Mouse (Mus musculus) MEL (cell line): ENCODE data around the gene Gnb5. TPM values are rescaled to one million over a fixed set of nuclear protein-coding genes. Genes with fewer than 3 reads are reported as not detected.

ENCODE experiments used
- DNase-seq: peaks from one replicate; pipeline ENCODE4 v3.0.0; 2011; ENCODE audit warnings: low read depth, low spot score
- H3K27ac ChIP-seq: 2 replicates; pipeline ENCODE4 v1.5.1; 2012; ENCODE audit warnings: low read depth, mild to moderate bottlenecking, control low read depth, low read length, moderate library complexity; ENCODE audit not compliant: control insufficient read depth
- H3K27me3 ChIP-seq, 2 experiments: fragments of 150-350 bp in 1 of 2; sonication (generic) in 1 of 2; 2 replicates each; pipeline ENCODE4 v1.6.1; 2012; ENCODE audit warnings: low read length in 2 of 2, mild to moderate bottlenecking in 2 of 2, improper control_type of control experiment in 1 of 2, moderate library complexity in 1 of 2; ENCODE audit not compliant: insufficient read depth in 2 of 2, control insufficient read depth in 1 of 2
- H3K36me3 ChIP-seq, 2 experiments: 2 replicates each; pipeline ENCODE4 v1.6.1; 2012 to 2014; ENCODE audit warnings: low read length in 2 of 2, improper control_type of control experiment in 1 of 2, inconsistent platforms in 1 of 2, mild to moderate bottlenecking in 1 of 2; ENCODE audit not compliant: insufficient read depth in 2 of 2, control insufficient read depth in 1 of 2
- H3K4me1 ChIP-seq, 2 experiments: fragments of 150-350 bp in 1 of 2; sonication (generic) in 1 of 2; 2 replicates each; pipeline ENCODE4 v1.6.1; 2012; ENCODE audit warnings: low read length in 2 of 2, improper control_type of control experiment in 1 of 2, mild to moderate bottlenecking in 1 of 2; ENCODE audit not compliant: insufficient read depth in 2 of 2, control insufficient read depth in 1 of 2
- H3K4me3 ChIP-seq, 2 experiments: fragments of 150-350 bp in 1 of 2; sonication (generic) in 1 of 2; 2 replicates each; pipeline ENCODE4 v1.5.1; 2012; ENCODE audit warnings: low read depth in 2 of 2, low read length in 2 of 2, mild to moderate bottlenecking in 2 of 2, moderate library complexity in 2 of 2, control low read depth in 1 of 2, improper control_type of control experiment in 1 of 2; ENCODE audit not compliant: control insufficient read depth in 1 of 2, insufficient read depth in 1 of 2
- H3K79me2 ChIP-seq: 2 replicates; pipeline ENCODE4 v1.6.1; 2012; ENCODE audit warnings: mild to moderate bottlenecking, low read length, moderate library complexity; ENCODE audit not compliant: control insufficient read depth, poor library complexity, insufficient read depth
- H3K9ac ChIP-seq: 2 replicates; pipeline ENCODE4 v1.6.1; 2012; ENCODE audit warnings: low read depth, mild to moderate bottlenecking, control low read depth, low read length, moderate library complexity; ENCODE audit not compliant: control insufficient read depth, poor library complexity, severe bottlenecking
- H3K9me3 ChIP-seq: fragments of 150-350 bp; sonication (generic); replicated peaks from 2 replicates; pipeline ENCODE4 v1.6.1; 2012; ENCODE audit warnings: mild to moderate bottlenecking, low read length, improper control_type of control experiment, moderate library complexity; ENCODE audit not compliant: insufficient read depth
- BHLHE40 ChIP-seq: IDR thresholded peaks from 2 replicates; pipeline ENCODE4 v1.6.1; 2012; ENCODE audit warnings: low read depth, mild to moderate bottlenecking, inconsistent platforms, low read length, improper control_type of control experiment, borderline replicate concordance
- E2F4 ChIP-seq: IDR thresholded peaks from 2 replicates; pipeline ENCODE4 v1.6.1; 2011; ENCODE audit warnings: low read depth, low read length, improper control_type of control experiment, borderline replicate concordance
- EP300 ChIP-seq, 2 experiments: IDR thresholded peaks; 2 replicates each; pipeline ENCODE4 v1.6.1; 2011; ENCODE audit warnings: improper control_type of control experiment in 2 of 2, low read length in 2 of 2, low read depth in 1 of 2, mild to moderate bottlenecking in 1 of 2
- ETS1 ChIP-seq: IDR thresholded peaks from 2 replicates; pipeline ENCODE4 v1.6.1; 2012; ENCODE audit warnings: low read depth, mild to moderate bottlenecking, inconsistent platforms, low read length, improper control_type of control experiment, moderate library complexity
- GABPA ChIP-seq: IDR thresholded peaks from 2 replicates; pipeline ENCODE4 v1.6.1; 2012; ENCODE audit warnings: low read depth, mild to moderate bottlenecking, inconsistent platforms, low read length, improper control_type of control experiment, moderate library complexity
- HCFC1 ChIP-seq: IDR thresholded peaks from 2 replicates; pipeline ENCODE4 v1.6.1; 2012; ENCODE audit warnings: low read depth, mild to moderate bottlenecking, inconsistent platforms, low read length, improper control_type of control experiment, moderate library complexity
- MAX ChIP-seq: IDR thresholded peaks from 2 replicates; pipeline ENCODE4 v1.6.1; 2011; ENCODE audit warnings: low read length, improper control_type of control experiment
- MYC ChIP-seq: IDR thresholded peaks from 2 replicates; pipeline ENCODE4 v1.6.1; 2011; ENCODE audit warnings: low read depth, mild to moderate bottlenecking, low read length, improper control_type of control experiment, moderate library complexity
- NELFE ChIP-seq: IDR thresholded peaks from 2 replicates; pipeline ENCODE4 v1.6.1; 2011; ENCODE audit warnings: low read depth, low read length, improper control_type of control experiment
- NRF1 ChIP-seq: IDR thresholded peaks from 2 replicates; pipeline ENCODE4 v1.6.1; 2014; ENCODE audit warnings: low read depth, mild to moderate bottlenecking, inconsistent platforms, low read length, improper control_type of control experiment, moderate library complexity; ENCODE audit not compliant: poor library complexity, insufficient read depth, severe bottlenecking
- POLR2AphosphoS5 ChIP-seq: IDR thresholded peaks from 2 replicates; pipeline ENCODE4 v1.6.1; 2012; ENCODE audit warnings: low read depth, borderline replicate concordance, mild to moderate bottlenecking, inconsistent platforms, low read length, moderate library complexity, mixed read lengths
- RCOR1 ChIP-seq: IDR thresholded peaks from 2 replicates; pipeline ENCODE4 v1.6.1; 2012; ENCODE audit warnings: low read depth, mild to moderate bottlenecking, inconsistent platforms, low read length, improper control_type of control experiment
- USF1 ChIP-seq: IDR thresholded peaks from 2 replicates; pipeline ENCODE4 v1.6.1; 2014; ENCODE audit warnings: low read depth, mild to moderate bottlenecking, inconsistent platforms, low read length, improper control_type of control experiment, moderate library complexity
- ZC3H11A ChIP-seq: IDR thresholded peaks from 2 replicates; pipeline ENCODE4 v1.6.1; 2012; ENCODE audit warnings: low read depth, mild to moderate bottlenecking, inconsistent platforms, low read length, improper control_type of control experiment
- ZKSCAN1 ChIP-seq: IDR thresholded peaks from 2 replicates; pipeline ENCODE4 v1.6.1; 2012; ENCODE audit warnings: low read depth, mild to moderate bottlenecking, inconsistent platforms, low read length, improper control_type of control experiment, moderate library complexity
- ZMIZ1 ChIP-seq: IDR thresholded peaks from 2 replicates; pipeline ENCODE4 v1.6.1; 2012; ENCODE audit warnings: low read depth, mild to moderate bottlenecking, inconsistent platforms, low read length, improper control_type of control experiment, moderate library complexity
- polyA plus RNA-seq, 2 experiments: library from polyadenylated mRNA; stranded (reverse) in 1 of 2; unstranded in 1 of 2; fragments of >175 nt in 1 of 2; fragments of >200 nt in 1 of 2; gene quantifications; 2 replicates each; pipeline versions ENCODE4 v1.2.1 to v1.2.4; 2012; ENCODE audit warnings: low replicate concordance in 2 of 2, low read depth in 1 of 2; ENCODE audit not compliant: insufficient read length in 2 of 2, insufficient read depth in 1 of 2, missing spikeins in 1 of 2
- total RNA-seq: library from RNA; depleted of rRNA; stranded (reverse); fragments of 300-350 nt; gene quantifications from 2 replicates; pipeline ENCODE4 v1.2.3, GENCODE M21; 2012

Gene Gnb5
- total and polyA plus RNA-seq, 3 experiments, result 4.0 to 6.5 TPM; not detected in 1

DNA sequence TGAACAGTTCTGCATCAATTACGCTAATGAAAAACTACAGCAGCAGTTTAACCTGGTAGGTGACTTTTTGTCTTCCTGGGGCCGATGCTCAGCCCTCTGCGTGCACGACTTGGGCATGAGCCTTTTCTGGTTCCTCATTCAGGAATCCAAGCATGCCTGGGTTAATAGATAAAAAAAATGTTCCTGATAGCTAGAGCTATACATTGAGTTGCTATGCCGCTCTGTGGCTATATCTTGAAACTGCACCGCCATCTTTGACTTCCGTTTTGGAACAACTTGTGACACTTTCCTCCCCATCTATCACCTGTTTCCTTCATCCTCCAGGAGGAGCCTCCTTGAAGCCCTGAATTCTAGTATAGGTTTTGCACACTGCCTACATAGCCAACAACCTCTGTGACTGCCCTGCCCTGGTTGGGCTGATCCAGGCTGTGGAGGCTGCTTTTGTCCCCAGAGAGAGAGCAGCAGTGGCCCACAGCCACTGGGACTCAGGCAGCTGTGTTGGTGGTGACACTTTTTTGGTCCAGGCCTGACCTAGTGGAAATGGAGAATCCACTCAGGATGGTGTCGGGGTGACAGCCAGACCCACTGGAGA is 43.8 kb upstream of the Gnb5 start (continued):
- TF ChIP-seq HCFC1, result peak; percentile 60
- TF ChIP-seq MYC, result peak; percentile 93
- TF ChIP-seq NELFE, result peak; percentile 35; the same call in 1 of the 2 replicates
- no peak; the same call in 1 of the 2 replicates for TF ChIP-seq ZMIZ1
- TF ChIP-seq RCOR1, result peak; percentile 89
- TF ChIP-seq E2F4, result no peak

DNA sequence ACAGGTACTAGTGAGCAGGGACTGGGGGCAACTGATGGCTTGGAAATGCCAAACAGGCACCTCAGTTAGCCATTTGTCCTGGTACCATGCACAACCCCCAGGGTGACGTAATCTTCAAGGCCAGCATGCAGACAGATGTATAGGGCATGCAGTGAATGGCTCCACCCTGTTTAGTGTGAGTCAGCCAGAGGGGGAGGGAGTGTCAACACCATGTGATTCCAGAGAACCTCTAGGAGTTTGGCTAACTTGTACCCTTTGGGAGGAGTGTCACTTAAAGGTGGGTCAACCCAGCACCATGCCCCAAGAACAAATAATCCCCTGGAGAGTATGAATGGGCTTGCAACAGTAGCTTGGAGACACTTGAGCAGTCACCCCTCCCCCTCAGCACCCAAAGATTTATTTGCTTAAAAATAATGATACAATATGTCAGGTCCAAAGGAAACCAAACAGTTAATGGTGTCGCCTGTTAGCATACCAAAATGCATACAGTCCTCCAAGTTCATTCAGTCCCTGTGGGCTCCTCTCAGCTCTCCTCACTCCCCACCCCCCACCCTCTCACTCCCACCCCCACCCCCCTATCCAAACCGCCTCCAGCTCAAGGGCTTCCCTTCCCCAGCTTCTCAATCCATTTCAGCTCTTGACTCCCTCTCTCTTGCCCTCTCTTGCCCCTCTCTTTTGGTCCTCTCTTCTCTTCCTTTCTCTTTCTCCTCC is 41.9 kb upstream of the Gnb5 start:
- TF ChIP-seq USF1 (peak; percentile 73; the same call in 1 of the 2 replicates), NELFE (no peak), ETS1 (peak; percentile 60)
- Histone ChIP-seq H3K27ac (no peak overlapping the region), H3K27me3 (no peaks in the 10 kb centered on the region), H3K36me3 (peaks cover 0 to 18% of the 10 kb centered on the region in 2 experiments; a peak in 2 of 4 replicates), H3K4me1 (peaks cover 4 to 22% of the 10 kb centered on the region in 2 experiments), H3K4me3 (no peak overlapping the region), H3K9ac (no peak overlapping the region), H3K9me3 (no peaks in the 10 kb centered on the region), H3K79me2 (no peaks in the 10 kb centered on the region)
- peak; percentile 75 for DNase-seq

DNA sequence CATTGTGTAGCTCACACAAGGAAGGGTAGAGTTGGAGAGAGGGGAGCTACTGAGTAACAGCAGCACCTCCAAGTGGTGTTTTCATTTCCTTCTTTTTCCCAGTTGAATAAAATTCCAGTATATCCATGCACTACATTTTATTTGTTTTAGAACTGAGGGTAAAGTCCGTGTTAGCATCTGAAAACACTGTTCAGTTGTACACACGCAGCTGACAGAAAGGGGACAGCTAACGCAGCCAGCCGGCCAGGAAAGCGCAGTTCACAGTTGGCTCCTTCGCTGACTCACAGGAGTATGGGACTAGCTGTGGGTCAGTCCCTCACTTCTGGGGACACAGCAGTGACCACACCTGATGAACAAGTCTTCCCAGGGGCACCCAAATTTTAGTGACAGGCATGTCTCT is 38.9 kb upstream of the Gnb5 start:
- Histone ChIP-seq H3K79me2 (no peaks in the 10 kb centered on the region), H3K27me3 (no peaks in the 10 kb centered on the region), H3K27ac (no peak overlapping the region), H3K9me3 (no peaks in the 10 kb centered on the region), H3K4me3 (no peak overlapping the region), H3K4me1 (peaks cover 12 to 34% of the 10 kb centered on the region in 2 experiments), H3K36me3 (peaks cover 0 to 30% of the 10 kb centered on the region in 2 experiments; a peak in 2 of 4 replicates), H3K9ac (no peak overlapping the region)
- TF ChIP-seq ZKSCAN1 (no peak), POLR2AphosphoS5 (no peak), GABPA (no peak), BHLHE40 (no peak), NRF1 (no peak), ZC3H11A (no peak), EP300 (IDR thresholded peaks at IDR 0.05; ENCODE audit: low read depth in 1 of 2, low read length in 2 of 2) (no peak), MAX (no peak)
- no peak for DNase-seq
